Mouse (Mus musculus) spleen, postnatal 36 days (tissue): ENCODE measurements around the gene Olfr49.

Experiments
- DNase-seq, 2 experiments: peaks; one replicate each; pipeline ENCODE4 v3.0.0; 2022; ENCODE audit warnings: low spot score in 2 of 2, mixed read lengths in 1 of 2

The Olfr49 gene

GRCm38 (mm10) chr14:54262622-54263021, 22.1 kb downstream of the Olfr49 start:
- no peak for DNase-seq

GRCm38 (mm10) chr14:54261386-54261785, 23.4 kb downstream of the Olfr49 start:
- no peak for DNase-seq

- no peak for DNase-seq
These were observed 24.5 kb downstream of the Olfr49 start for GRCm38 (mm10) chr14:54260196-54260595.

- DNase-seq, result no peak
These were observed 25.0 kb downstream of the Olfr49 start for GRCm38 (mm10) chr14:54259722-54260085.

- DNase-seq, result peak; percentile 84 to 92
These were observed 25.6 kb downstream of the Olfr49 start for GRCm38 (mm10) chr14:54259003-54259721.

DNA sequence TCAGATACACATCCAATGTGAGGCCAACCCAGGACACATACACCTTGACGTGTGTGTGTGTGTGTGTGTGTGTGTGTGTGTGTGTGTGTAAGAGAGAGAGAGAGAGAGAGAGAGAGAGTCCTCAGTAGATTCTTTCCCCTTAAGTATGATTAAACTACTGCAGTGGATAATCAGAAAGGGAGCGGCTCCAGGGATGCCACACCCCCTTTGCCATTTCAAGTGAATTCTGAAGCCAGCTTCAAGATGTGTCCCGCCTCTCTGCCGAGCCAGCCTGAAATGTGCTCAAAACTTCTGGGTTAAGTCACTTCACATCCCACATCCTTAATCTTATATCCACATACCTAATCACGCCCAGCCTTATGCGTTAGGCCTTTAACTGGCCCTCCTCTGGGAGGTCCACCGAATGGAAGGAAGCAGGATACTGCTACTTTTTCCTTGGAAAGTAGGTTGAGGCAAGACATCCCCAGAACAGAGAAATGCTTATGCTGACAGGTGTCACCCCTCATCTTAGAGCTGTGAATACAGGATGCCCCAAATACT, 26.5 kb downstream of the Olfr49 start:
- DNase-seq, result no peak

DNA sequence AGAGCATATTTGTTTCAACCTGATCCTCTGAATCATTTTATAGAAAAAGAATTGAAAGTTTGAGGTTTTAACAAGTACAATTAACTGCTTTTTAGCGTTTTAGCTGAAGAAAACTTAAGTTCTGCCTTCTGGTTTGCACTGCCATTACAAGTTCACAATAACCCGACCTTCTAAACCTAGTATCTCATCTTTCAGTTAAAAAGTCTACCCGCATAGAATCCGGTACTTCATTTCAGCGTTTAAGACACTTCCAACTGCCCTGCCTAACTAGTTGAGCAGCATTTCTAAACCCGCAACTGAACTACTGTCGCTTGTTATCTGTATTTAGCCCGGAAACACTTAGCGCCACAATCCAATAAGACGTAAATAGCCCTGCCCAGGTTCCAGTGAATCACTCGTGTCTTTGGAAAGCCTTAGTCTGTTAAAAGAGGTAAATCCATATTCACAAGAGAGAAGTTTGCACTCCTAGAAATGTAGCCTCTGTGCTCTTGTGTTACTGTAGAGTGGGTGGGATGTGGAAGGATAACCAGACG, 30.0 kb downstream of the Olfr49 start:
- DNase-seq, result no peak

- peak; percentile 98 for DNase-seq
These were observed 30.9 kb downstream of the Olfr49 start, which contains the start of the genes Dad1 and Abhd4 for GRCm38 (mm10) chr14:54253741-54254291. Gene Dad1 (minus strand): TSS chr14:54254104. Gene Abhd4 (plus strand): TSS chr14:54254188.

- DNase-seq, result no peak
These were observed 34.6 kb downstream of the Olfr49 start for GRCm38 (mm10) chr14:54250122-54250521.

GRCm38 (mm10) chr14:54249326-54249725, 35.4 kb downstream of the Olfr49 start:
- no peak for DNase-seq

DNA sequence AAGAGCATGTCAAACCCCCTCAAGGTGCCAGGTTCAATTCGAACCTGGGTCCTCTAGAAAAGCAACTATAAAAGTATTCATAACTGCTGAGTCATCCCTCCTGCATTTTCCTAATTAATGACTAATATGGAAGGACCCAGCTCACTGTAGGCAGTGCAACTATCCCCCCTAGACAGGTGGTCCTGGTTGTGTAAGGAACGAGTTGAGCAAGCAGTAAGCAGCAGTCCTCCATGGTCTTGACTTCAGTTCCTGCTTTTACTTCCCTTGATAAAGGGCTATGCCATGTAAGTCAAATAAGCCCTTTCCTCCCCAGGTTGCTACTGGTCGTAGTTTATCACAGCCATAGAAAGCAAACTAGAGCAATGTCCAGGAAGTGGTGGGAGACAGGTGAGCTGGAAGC, 38.5 kb downstream of the Olfr49 start:
- DNase-seq, result no peak

DNA sequence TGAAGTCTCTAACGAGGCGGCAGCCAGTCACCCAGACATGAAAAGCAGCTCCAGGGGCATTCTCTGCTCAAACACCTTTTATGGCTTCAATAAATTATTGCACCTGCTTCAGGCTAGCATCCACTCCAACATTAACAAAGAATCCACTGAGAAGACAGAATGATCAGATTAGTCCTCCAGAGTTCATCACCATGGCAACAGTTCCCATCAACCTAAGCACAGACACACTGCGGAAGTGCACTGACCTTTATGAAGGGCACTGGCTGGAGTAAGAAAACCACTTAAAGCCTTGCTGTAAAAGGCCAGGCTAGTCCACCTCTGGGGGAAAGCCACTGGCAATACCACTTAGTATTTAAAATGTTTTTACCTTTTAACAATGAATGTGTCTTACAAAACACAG, 40.6 kb downstream of the Olfr49 start:
- DNase-seq, result no peak

DNA sequence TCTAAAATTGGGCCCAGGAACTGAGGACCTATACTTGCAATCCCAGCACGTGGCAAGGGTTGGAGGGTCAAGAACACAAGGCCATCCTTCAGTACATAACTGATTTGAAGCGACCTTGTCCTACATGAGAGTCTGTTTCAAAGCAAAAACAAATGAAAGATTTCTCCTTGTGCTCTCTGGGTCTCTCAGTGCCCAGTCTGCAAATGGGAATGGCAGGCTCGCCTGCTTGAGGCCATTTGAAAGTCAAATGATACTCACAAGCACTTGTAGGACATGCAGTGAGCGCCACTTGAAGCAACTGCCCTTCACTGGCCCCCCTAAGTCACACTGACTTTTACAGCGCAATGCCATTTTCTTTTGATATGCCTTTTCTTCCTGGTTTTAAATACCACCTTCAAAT, 44.2 kb downstream of the Olfr49 start:
- no peak for DNase-seq

GRCm38 (mm10) chr14:54239002-54239736, 45.6 kb downstream of the Olfr49 start:
- DNase-seq, result peak; percentile 83 to 87

DNA sequence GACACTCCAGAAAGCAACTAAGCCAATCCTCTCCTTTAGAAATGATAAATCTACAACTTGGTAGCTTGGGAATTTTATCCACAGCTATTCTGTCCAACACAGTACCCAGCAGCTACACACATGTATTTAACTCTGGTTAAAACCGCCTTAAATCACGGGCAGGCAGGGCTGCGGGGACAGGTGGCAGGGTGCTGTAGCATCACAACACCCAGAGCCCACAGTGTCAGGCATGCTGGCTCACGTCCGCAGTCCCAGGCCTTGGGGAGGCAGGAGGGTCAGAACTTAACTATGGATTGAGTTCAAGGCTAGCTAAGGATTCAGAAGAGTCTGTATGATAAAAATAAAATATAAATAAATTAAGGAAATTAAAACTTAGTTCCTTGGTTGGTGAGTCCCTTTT, 47.9 kb downstream of the Olfr49 start:
- DNase-seq, result no peak

DNA sequence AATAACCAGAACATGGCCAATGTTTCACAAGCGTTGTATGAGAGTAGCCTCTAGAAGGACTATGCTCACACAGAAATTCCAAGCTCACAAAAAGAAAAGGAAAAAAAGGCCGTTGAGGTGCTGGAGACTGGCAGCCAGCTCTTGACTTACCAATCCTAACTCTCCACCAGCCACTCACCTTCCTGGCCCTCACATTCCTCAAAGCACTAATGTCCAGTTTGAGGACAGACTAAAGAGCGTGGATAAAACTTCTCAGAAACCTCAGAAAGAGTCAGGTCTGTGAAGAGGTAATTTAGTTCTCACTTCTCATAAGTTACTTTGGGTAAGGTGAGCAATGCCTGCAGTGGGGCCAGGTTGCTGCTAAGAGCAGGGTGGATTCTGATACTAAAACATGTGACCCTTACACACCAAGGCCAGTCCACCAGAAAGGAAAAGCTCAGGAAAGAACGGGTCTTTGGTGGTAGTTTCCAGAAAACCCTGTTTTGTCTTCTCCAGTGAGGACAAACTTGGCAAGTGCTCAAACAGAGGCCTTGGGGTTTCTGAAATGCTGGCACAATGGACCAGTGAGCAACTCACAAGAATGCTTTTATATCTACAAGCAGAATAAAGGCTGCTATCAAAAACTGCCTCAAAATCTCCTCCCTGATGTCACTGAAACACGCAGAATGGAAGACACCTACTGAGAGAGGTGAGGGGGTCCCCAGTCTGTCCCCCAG, 48.8 kb downstream of the Olfr49 start:
- DNase-seq, result no peak

DNA sequence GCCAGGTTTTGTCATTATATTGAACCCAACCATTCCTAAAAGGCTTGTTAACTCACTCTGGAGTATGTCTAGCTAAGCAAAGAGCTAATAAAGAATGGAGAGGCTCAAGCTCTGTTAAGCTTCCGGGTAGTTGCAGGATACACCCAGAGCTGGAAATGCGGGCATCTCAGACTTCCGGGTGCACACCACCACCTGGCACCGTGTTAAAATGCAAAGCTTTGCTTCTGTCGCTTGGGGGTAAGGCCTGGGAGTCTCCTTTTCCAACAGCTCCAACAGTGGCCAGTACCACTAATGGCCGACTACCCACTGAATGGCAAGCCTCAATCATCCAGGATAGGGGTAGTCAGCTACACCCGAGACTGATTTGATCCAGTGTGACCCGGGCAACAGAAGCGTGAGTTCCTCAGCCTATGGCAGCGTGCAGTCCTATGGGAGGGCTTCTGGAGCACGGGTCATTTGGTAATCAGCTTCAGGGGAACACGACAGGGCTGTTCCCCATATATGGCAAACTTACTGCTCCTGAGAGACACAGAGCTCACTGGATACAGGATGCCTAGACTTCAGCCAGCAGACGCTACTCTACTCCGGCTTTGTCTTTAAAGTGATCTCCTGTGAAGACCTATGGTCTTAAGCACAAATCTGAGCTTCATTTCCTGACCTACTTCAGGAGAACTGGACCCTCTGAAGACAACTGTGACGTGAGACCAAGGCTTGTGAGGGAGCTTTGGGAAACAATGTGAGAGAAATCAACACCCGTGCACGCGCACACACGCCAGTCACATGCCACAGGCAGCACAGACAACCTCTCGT, 50.3 kb downstream of the Olfr49 start:
- no peak for DNase-seq

DNA sequence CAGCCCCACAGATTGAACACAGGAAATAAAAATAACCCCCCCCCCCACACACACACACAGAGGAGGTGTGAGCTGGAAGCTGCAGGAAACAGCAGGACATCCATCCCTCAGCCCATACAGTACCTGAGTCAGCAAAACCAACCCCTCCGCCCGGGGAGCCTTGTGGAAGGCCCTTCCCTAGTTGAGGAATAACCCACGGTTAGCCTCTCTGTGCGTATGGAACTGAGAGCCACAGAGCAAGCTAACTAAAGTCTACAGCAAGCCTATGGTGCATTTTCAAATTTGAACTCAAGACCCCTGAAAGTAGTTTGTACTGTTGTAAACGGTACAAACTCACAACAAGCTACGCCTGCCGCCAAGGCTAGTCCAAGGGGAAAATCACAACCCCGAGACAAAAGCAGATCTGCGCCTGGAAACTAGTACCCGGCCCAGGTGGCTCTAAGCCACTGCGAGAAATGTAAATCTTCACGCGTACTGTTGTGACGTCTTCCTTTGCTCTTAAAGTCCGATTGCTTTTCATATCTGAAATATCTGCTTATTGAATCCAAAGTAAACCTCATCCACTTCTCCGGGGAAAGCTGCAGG, 51.1 kb downstream of the Olfr49 start:
- DNase-seq, result peak in 1 of 2 experiments; percentile 52

DNA sequence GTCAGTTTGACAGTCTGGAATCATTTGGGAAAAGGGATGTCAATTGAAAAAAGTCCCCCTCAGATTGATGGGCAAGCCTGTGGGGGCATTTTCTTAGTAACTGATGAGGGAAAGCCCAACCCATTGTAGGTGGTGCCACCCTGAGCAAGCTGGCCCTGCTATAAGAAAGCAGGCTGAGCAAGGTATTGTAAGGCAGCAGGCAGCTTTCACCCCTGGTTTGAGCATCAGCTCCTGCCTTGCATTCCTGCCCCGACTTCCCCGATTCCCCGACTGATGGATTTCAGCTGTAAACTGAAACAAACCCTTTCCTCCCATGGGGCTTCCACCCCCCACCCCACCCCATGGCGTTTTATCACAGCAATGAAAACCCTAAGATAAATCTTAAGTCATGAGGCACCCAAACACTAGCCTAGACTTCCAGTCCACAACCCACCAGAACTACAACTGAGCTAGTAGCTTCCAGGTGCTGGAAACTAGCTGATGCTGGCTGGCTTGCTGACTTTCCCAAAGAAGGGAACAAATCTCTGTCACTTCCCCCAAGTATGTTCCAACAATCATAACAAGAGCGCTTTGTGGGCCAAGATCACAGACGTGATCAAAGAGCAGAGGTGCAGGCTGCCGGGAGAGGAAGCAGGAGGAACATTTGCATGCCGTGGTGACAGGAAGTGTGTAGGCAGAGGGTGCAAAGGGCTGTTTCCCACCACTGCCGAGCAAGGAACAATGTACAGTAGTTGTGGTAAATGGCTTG, 51.8 kb downstream of the Olfr49 start:
- DNase-seq, result peak; percentile 93 to 94

DNA sequence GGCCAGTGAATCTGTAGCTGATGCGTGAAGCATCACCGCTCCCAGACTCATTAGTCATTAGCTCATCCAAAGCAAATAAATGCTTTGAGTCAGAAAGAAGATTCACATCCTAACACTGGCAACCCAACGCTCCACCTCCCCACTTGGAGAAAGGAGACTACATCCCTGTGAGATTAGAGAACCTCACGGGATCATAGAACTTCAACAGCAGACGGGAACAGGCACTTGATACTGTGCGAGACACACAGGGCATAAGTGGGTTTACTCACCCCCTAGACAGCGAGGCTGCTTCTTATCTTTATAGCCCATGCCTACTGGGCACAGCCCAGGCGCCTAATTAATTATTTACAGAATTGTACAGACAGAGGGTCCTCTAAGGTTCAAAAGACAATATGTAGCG, 52.6 kb downstream of the Olfr49 start:
- no peak for DNase-seq
